Mouse (Mus musculus): ENCODE measurements around the gene Trp53rkb.
"Not testable (repeated sequence)": the region's sequence is repeated elsewhere in the genome, so short reads cannot be mapped to it uniquely, and the experiment has no call there.

The Trp53rkb gene

DNA sequence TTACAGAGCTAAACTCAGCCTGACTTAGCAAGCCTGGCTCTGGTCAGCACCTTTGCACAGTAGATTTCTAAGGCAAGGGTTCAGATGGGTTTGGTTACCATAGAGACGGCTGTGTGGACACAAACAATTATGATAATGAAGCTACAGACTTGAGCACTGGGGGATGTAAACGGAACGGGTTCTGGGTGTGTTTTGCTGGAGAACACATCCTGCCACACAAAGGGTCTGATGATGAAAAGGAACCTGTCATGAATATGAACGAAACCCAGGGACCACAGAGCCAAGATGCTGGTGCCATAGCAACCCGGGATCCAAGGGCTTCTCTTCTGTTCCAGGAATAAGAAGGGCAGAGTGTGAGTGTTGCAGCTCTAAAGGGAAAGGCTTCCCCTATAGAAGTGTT, at the start of gene Trp53rkb:
Gene Trp53rkb, plus strand, starts transcription at position 177 of the 400 bp plus-strand sequence.
- no peak for DNase-seq (ENCODE audit: low spot score)

DNA sequence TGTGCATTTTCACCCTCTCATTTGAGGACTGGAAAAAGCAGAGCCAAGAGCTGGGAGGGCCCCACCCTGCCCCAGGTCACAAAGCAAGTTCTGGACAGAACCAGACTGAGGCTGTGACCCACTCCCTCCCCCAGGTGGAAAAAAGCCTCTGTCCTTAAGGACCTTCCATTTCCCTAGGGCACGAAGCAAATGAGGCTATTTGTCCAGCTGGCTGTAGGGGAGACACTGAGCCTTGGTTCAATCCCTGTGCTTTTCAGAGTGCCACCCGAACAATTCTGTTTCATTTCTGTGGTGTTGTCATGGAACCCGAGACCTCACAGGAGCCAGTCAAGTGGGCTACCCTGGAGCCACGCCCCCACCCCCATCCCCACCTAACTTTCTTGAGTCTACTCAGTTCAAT, 48.8 kb upstream of the Trp53rkb start:
- no peak for DNase-seq (ENCODE audit: low spot score)

DNA sequence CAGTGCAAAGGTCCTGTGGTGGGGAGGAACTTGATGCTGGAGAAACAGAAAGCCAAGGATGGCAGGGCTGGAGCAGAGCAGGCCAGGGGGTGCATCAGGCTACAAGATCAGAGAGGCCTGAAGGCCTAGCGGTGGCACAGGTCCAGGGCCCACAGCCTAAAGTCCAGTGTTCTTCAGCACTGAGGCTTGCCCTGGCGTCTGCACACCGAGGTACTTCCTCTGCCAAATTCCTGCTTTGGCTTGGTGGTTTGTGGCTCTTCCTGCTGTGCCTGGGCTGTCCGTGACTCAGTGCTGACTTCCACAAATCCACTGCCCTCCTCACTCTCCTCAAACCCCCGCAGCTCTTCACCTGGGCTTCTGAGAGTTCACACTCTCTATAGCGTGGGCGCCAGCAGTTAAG, 47.9 kb upstream of the Trp53rkb start:
- no peak for DNase-seq (ENCODE audit: low spot score)

DNA sequence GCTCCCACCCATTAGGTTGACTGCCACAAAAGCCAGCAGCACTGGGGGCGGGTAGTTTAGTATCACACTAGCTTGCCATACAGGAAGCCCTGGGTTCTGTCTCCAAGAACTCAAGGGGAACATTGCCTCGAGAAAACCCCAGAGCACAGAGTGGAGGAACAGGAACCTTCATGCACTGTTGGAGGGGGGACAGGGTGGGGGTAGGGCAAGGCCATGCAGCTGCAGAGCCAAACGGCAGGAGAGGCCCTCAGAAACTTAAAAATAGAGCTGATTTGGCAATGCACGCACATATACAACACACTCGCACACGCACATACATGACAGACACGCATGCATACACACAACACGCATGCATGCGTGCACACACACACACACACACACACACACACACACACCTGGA, 46.5 kb upstream of the Trp53rkb start:
- DNase-seq (ENCODE audit: low spot score) = no peak

DNA sequence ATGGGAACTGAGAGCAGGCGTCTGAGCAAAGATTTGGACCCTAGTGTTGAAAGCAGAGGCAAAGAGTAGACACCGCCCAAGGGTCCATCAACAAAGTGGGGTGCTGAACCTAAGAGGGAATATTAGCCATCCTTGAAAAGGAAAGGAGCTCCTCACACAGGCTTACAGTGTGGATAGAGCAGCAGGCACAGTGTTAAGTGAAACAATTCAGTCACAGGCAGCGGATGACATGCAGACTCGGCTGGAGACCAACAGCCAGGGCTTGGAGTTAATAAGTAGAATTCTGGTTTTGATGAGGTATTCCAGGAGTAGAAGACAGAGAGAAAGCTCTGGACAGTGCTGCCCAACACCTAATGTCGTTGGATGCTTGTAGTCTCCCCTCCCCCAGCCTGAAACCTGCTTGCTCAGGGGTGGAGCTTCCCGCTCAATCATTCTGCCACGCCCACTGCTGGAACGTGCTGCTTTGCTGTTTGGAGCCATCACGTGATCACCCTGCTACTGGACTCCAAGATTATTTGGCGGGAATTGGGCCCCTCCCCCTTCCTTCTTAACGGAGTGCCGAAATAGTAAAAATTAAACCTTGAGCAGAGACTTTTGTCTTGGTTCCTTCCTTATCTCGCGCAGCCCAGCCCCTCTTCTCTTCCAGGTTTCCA, 45.9 kb upstream of the Trp53rkb start:
- DNase-seq (ENCODE audit: low spot score) = not testable (repeated sequence)

DNA sequence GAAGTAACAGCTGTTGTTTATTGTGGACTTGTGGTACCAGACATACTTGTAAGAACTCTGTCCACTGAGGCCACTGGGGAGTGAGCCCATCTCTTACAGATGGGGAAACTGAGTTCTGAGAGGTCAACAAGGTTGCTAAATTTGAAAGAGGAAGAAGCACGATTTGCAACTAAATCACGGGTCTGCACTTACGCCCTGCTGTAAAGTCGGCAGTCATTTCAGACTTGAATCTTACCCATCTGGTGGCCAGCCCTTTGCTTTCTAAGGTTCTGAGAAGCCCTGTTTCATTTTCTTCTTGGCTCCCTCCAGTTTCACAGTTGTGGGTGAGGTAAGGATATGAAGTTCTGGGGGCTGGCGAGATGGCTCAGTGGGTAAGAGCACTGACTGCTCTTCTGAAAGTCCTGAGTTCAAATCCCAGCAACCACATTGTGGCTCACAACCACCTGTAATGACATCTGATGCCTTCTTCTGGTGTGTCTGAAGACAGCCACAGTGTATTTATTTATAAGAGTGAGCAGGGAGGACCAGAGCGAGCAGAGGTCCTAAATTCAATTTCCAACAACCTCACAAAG, 41.6 kb upstream of the Trp53rkb start:
- DNase-seq (ENCODE audit: low spot score) = no peak

DNA sequence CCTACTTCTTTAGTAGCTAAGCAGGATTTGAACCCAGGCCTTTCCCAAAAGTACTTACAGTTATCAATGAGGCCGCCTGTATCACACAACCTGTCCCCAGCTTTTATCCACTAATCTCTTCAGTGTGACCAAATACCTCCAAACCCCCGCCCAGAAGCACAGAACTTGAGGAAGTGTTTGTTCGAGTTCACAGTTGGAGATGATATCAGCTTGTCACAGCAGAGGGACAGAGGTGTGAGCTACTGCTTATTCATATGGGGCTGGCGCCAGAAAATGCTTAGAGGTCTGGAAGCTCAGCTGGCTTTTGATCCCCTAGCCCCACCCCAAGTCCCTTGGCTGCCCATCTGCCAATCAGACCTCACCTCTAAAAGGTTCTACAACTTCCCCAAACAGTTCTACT, 38.1 kb upstream of the Trp53rkb start:
- no peak for DNase-seq (ENCODE audit: low spot score)

DNA sequence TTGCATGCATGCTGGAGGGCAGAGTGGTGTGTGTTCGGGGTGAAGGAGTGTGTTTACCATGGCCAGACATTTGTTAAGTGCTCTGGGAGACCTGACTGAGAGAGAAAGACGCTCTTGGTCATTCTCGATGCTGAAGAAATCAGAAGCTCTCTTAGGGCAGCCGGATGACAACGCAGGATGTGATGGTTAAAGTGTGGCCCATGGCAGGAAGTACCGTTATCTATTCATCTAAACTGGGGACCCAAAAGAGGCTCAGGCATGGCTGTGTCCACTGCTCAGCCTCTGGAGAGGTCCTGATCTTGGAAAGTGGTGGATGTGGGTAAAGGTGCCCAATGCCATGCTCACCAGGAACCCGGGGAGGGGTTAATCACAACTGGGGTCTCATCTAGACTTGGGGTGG, 37.6 kb upstream of the Trp53rkb start:
- no peak for DNase-seq (ENCODE audit: low spot score)

DNA sequence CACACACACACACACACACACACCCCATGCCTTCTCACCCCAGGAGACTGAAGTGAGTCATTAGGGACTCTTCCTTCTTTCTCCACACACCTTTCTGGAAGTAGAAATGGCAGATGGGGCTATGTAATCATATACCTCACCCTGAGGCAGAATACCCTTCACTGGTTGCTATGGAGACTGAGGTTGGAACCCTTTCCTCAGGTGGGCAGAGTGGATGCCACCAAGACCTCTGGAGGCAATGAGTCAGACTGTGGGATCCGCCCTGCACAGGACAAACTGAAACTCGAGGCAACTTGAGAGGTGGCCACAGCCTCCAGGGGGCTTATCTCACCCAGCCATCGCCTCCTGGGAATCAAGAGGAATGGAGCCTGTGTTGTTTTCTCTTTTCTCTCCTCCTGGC, 34.4 kb upstream of the Trp53rkb start:
- no peak for DNase-seq (ENCODE audit: low spot score)

DNA sequence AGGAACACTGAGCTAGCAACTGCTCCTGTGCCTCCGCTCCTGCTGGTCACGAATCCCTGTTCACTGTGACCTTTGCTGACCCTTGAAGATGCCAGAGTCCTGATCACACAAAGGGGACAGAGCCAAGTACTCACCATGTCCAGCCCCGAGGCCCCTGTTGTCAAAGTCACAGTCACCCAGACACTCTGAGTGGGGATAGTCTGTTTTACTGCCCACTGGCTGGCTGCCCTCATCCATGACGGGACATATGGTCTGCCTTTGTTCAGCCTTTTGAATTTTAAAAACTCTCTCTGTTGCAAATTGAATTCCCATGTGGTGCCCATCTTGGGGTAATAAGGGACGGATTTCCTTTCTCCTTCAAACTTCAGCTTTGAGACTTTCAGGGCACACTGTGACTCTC, 28.3 kb upstream of the Trp53rkb start:
- no peak for DNase-seq (ENCODE audit: low spot score)

DNA sequence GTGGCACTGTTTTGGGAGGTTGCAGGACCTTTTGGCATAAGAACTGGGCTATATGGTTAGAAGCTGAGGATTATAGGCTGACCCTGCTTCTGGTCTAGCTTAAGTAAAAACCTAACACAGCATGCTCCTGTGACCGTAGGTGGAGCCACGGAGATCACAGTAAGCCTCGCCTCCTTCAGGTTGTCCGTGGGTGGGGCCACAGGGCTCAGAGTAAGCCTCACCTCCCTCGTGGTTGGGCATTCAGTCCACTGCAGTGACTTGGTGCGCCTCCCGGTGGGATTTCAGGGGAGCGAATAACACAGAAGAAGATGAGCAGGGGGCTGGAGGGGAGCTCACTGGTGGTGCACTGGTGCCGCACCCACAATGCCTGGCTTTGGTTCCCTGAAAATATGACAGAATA, 24.7 kb upstream of the Trp53rkb start:
- DNase-seq (ENCODE audit: low spot score) = no peak

DNA sequence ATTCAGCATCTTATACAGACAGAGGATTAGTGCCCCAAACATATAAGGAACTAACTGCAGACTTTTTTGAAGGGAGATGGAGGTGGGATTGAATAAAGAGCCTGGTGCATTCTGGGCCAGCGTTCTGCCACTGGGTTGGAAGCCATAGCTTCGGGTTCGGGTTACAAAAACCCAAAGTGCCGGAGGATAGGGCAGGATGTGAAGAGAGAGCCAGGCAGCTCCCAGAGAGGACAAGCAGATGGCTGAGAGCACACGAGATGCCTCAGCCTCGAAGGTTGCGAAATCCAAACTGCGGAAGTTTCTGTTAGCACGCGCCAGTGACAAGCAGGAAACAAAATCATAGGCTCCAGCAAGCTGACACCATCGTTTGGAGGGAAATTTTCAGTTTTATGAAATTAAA, 20.9 kb upstream of the Trp53rkb start:
- no peak for DNase-seq (ENCODE audit: low spot score)

DNA sequence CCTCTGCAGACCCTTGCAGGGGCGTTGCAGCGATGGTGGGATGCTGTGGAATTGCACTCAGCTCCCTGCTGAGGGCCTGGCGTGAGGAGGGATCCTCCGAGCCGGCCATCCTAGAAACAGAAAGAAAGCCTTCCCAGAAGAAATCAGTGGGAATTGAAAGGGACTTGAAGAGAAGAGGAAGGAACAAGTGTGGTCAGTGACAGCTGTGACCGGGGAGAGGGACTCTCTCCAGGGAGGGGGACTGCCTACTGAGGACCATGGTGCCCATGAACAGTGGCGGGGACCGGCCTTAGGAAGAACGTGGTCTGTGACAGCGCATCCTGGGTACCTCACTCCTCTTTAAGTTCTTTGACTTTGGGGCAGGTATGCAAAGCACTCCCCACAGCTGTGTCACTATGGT, 18.7 kb upstream of the Trp53rkb start:
- no peak for DNase-seq (ENCODE audit: low spot score)

DNA sequence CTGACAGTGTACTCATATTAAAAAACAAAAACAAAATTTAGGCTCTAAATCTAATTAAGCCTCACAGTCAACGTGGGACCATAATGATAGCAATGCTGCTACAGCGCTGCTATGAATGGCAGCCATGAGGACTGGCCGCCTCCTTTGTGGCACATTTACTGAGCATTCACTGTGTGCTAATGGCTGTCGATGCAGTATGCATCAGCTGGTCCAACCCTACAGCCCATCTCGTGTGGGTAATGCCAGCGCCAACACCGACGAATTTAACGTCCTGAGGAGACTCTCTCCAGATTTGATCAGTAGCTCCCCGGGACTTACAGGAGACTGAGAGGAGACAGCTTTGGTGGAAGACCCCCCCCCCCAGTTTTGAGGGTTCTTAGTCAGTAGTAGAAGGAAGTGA, 18.1 kb upstream of the Trp53rkb start:
- no peak for DNase-seq (ENCODE audit: low spot score)

DNA sequence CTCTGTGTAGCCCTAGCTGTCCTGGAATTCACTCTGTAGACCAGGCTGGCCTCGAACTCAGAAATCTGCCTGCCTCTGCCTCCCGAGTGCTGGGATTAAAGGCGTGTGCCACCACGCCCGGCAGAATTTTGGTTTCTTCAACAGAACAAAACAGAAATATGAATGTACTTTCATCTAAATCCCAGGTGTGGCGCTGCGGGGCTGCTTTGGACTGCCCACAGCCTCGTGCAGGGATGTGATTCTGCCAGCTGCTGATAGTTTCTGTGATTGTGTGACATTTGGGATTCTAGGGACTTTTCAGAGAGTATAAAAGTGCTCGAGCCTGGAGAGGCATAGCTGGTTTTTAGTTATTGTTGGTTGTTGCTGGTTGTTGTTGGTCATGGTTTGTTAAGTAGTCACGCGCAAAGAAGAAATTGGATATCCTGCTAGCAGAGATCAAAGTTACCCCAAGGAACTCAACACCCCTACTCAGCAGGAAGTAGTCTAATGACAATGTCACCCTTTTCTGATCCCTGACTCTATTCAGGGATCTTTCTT, 16.9 kb upstream of the Trp53rkb start:
- no peak for DNase-seq (ENCODE audit: low spot score)

DNA sequence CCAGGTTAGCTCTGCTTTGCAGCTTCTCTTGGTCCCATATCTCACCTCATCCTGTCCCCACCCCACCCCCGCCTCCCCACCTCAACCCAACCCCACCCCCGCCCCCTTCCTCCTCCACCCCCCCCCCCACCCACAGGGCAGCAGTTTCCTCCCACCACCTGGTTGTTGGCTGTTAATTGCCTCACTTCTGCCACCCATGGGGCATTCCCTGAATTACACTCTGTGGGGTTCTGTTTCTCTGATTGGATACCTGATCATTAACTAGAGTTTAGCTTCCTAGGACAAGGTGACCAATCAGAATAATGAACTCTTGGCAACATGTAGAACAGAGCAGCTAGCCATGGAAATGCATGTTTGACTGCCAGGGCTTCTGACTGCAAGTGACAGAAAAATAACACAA, 16.1 kb upstream of the Trp53rkb start:
- DNase-seq (ENCODE audit: low spot score) = no peak

DNA sequence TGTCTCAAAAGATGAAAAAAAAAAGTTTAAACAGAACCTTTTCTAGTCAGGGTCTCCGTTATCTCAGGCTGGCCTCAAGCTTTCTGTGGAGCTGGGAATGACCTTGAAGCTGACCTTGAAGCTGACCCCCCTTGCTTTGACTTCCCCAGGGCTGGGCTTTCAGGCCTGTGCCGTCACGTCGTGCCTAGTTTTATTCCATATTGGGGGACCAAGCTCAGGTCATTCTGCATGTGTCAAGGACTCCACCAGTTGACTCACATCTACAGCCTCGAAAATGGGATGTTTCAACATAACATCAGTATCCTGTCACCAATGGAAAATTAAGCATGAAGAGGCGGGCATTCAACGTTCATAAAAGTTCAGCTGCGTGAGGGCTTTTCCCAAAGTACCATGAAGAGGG, 12.4 kb upstream of the Trp53rkb start:
- DNase-seq (ENCODE audit: low spot score) = no peak

DNA sequence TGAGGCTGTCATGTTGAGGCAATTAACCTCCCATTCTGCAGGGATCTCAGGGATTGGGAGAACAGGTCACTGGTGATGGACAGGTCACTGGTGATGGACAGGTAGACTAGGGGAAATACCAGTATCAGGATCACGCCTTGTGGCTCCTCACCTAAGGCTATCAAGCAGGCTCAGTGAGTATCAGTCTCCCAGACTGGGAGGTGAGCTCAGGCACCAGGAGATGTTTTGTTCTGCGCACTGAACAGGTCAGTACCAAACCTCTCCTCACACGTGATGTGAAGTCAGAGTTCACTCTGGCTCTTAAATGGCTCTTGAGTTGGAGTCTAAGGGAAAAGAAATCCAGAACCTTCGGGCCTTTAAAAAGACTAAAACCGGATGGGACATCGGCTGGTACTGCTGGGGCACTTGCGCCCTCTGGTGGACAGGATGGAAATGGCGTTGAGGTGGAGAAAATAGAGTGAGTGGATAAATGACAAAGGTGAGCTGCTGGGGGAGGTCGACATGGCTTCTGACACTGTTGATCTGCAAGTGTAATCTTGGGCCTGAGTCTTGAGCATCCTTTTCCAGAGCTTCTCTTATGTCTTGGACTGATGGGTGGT, 11.3 kb upstream of the Trp53rkb start:
- peak; percentile 65 for DNase-seq (ENCODE audit: low spot score)

DNA sequence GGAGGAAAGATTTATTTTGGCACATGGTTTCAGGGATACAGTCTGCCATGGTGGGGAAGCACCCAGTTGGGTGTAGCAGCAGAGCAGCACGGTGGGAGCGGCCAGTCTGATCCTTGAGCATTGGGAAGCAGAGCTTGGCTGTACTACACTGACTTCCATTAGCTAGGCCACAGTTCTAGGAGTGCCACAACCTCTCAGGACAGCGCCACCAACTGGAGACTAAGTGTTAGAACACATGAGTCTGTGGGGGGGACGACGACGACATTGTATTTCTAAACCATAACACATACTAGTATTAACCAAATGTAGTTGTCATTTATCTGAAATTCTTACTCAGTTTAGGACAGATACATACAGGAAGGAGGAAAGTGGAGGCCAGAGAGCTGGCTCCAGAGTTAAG, 8.0 kb upstream of the Trp53rkb start:
- DNase-seq (ENCODE audit: low spot score) = no peak

DNA sequence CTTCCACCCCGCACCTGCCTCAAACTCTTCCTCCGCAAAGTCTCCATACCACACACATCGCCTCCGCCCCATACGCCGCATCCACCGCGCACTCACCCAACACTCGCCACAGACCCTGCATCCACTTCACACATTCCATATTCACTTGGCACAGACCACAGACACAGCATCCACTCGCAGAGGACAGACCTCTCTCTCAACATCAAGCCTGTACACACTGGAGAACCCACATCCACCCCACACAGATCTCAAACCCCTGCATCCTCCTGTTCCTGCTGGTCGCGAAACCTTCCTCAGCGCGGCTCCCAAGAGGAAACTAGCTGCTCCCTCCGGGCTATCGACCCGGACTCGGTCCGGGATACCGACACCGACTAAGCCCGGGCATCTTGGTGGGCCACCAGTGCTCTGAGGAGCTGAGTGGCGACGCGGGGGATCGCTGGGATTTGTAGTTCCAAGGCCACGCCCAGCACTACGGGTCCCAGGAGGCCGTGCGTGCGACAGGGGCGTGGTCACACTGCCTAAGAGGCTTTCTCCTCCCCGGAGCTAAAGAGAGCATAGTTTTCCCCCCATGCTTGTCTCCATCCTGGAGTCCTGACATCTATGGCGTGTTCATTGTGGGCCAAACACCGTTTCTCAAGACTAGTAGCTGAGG, 5.9 kb upstream of the Trp53rkb start:
- peak; percentile 94 for DNase-seq (ENCODE audit: low spot score)

DNA sequence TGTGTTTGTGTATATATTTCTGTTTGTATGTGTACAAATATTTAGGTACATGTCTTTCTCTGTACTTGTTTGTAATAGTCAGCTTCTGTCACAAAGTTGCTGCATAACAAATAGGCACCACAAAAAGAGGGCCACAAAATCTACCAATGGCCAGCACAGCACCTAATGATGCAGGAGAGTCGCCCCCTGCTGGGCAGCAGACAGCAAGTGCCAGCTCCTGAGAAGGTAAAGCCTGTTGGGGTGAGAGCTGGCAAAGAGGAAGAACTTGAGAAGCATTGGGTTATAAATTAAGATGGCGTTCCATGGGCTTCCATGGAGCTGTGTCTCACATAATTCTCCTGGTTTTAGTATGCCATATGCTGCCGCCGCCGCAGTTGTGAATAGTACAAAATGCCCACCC, 593 bp upstream of the Trp53rkb start:
- DNase-seq (ENCODE audit: low spot score) = no peak

DNA sequence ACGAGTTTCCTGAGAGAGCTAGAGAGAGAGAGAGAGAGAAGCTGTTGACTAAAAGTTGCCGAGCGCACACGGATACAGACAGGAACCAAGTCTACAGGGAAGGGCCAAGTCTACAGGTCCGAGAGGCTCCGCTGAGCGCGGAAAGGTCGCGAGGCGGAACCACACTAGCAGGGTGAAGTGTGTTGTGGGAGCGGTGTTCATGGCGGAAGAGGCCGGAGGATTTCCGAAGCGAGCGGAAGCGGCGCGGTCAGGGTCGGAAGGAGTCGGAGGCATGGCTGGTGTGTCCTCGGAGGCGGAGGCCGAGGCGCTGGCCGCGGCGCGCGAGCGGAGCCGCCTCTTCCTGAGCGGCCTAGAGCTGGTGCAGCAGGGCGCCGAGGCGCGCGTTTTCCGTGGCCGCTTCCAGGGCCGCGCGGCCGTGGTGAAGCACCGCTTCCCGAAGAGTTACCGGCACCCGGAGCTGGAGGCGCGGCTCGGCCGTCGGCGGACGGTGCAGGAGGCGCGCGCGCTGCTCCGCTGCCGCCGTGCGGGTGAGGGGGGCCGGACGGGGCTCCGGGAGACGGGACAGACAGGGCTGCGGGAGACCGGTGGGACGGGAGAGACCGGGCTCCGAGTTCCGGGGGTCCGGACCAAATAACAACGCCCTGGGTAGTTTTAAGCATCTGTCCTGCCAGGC, 1.3 kb downstream of the Trp53rkb start:
- peak; percentile 64 for DNase-seq (ENCODE audit: low spot score)

Measured in left cerebral cortex, adult 11 months (tissue).